Mouse (Mus musculus): ENCODE results near the gene Dscaml1. TPM values are rescaled to one million over a fixed set of nuclear protein-coding genes. Genes with fewer than 3 reads are reported as not detected.

Gene Dscaml1
- polyA plus RNA-seq, 1 experiment from 2014 or later, result 8.4 TPM

- Histone ChIP-seq H3K27ac (peak overlapping the region; percentile 86), H3K4me1 (replicated peaks) (peaks cover 71% of the 10 kb centered on the region), H3K36me3 (no peaks in the 10 kb centered on the region), H3K27me3 (no peaks in the 10 kb centered on the region), H3K9me3 (no peaks in the 10 kb centered on the region), H3K9ac (replicated peaks) (peak overlapping the region; percentile 48; the same call in 1 of the 2 replicates), H3K4me2 (replicated peaks) (no peak overlapping the region), H3K4me3 (replicated peaks) (no peak overlapping the region)
- ATAC-seq, result peak; percentile 78
- WGBS, result 17% methylated on average over 10 of the region's 10 CpGs
Measured at GRCm38 (mm10) chr9:45693424-45694237, 267.2 kb downstream of the Dscaml1 start.

DNA sequence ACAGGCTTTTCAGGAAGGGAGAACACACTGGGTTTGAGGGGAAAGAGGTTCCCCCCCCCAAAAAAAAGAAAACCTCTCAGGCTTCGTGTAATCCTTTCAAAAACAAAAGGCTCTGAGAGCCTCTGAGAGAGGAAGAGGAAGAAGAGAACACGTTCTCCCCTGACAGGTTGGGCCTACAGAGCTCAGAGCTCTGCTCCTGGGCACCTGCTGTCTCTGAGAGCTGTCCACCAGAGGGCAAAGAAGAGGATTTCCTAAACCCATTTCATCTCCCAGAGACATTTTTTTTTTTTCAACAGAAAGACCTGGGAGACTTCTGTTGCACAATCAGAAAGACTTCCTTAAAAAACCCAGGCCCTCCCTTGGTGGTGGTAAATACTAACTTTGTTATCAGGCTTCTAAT, 267.8 kb downstream of the Dscaml1 start:
- ATAC-seq, result no peak; the same call in 1 of the 2 replicates
- Histone ChIP-seq H3K9ac (replicated peaks) (peak overlapping the region; percentile 48; the same call in 1 of the 2 replicates), H3K27me3 (no peaks in the 10 kb centered on the region), H3K4me2 (replicated peaks) (no peak overlapping the region), H3K4me1 (replicated peaks) (peaks cover 74% of the 10 kb centered on the region), H3K4me3 (replicated peaks) (no peak overlapping the region), H3K9me3 (no peaks in the 10 kb centered on the region), H3K27ac (peak overlapping the region; percentile 86), H3K36me3 (no peaks in the 10 kb centered on the region)
- WGBS, result 12% methylated on average over 2 of the region's 2 CpGs

- Histone ChIP-seq H3K4me3 (replicated peaks) (no peak overlapping the region), H3K27me3 (no peaks in the 10 kb centered on the region), H3K27ac (peak overlapping the region; percentile 72), H3K9ac (replicated peaks) (no peak overlapping the region), H3K4me2 (replicated peaks) (no peak overlapping the region), H3K9me3 (no peaks in the 10 kb centered on the region), H3K36me3 (0 out of 2 replicates have a peak, but pooled peaks cover 3% of the 10 kb centered on the region), H3K4me1 (replicated peaks) (peaks cover 50% of the 10 kb centered on the region)
- 0 out of 2 replicates have a peak, but pooled peaks have one; percentile 37 for ATAC-seq
- WGBS, result 80% methylated on average over 10 of the region's 10 CpGs
Measured at GRCm38 (mm10) chr9:45699171-45699570, 272.7 kb downstream of the Dscaml1 start.

DNA sequence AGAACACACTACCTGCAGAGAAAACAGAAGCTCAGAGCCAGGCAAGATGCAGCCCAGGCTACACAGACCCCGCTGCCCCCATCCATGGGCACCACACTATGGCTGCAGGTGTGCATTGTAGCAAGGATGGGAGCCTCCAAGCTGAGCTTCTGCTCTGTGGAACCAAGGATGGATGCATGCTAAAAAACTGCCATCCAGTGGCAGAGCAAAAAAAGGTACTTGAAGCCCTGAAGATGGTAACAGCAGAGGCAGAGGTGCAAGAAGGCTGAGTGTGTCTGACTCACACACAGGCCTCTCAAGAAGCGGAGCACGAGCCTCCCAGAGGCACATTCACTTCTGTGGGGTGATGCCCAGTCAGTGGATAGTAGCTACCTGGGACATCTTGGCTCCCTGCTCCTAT, 276.8 kb downstream of the Dscaml1 start:
- Histone ChIP-seq H3K4me1 (replicated peaks) (peaks cover 38% of the 10 kb centered on the region), H3K27ac (no peak overlapping the region), H3K36me3 (0 out of 2 replicates have a peak, but pooled peaks cover 3% of the 10 kb centered on the region), H3K4me2 (replicated peaks) (no peak overlapping the region), H3K9me3 (no peaks in the 10 kb centered on the region), H3K9ac (replicated peaks) (no peak overlapping the region), H3K4me3 (replicated peaks) (no peak overlapping the region), H3K27me3 (no peaks in the 10 kb centered on the region)
- ATAC-seq, result no peak
- 95% methylated on average over 3 of the region's 3 CpGs for WGBS

DNA sequence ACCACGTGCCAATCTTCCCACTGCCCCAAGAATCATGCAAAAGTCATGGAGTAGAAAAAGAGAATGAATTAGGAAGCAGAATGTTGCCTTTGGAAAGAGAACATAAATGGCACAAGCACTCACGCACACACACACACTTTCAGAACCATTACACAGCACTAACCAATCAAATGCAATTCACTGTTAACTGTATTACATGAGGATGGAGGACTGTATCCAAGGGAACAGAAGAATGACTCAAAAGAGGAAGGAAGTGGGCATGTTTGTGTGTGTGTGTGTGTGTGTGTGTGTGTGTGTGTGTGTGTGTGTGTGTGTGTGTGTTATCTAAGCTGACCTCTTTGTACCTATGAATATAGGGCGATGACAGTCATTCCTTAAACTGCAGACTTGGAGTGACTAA, 278.0 kb downstream of the Dscaml1 start:
- Histone ChIP-seq H3K9me3 (no peaks in the 10 kb centered on the region), H3K4me3 (replicated peaks) (no peak overlapping the region), H3K27me3 (no peaks in the 10 kb centered on the region), H3K27ac (peak overlapping the region; percentile 59; the same call in 1 of the 2 replicates), H3K36me3 (0 out of 2 replicates have a peak, but pooled peaks cover 3% of the 10 kb centered on the region), H3K4me2 (replicated peaks) (no peak overlapping the region), H3K4me1 (replicated peaks) (peaks cover 27% of the 10 kb centered on the region), H3K9ac (replicated peaks) (no peak overlapping the region)
- ATAC-seq, result no peak
- 78% methylated on average over 3 of the region's 3 CpGs for whole genome bisulfite sequencing

- ATAC-seq, result no peak
- H3K4me2 ChIP-seq (replicated peaks), result no peak overlapping the region
- H3K4me1 ChIP-seq (replicated peaks), result peaks cover 14% of the 10 kb centered on the region; the same call in 1 of the 2 replicates
- no peak overlapping the region for H3K27ac ChIP-seq
- H3K9me3 ChIP-seq, result no peaks in the 10 kb centered on the region
- no peaks in the 10 kb centered on the region for H3K36me3 ChIP-seq
- H3K4me3 ChIP-seq (replicated peaks), result no peak overlapping the region
- 72% methylated on average over 11 of the region's 11 CpGs for WGBS
- no peak overlapping the region for H3K9ac ChIP-seq (replicated peaks)
- H3K27me3 ChIP-seq, result no peaks in the 10 kb centered on the region
Measured at GRCm38 (mm10) chr9:45710300-45710699, 283.9 kb downstream of the Dscaml1 start.

- Histone ChIP-seq H3K27ac (no peak overlapping the region), H3K36me3 (no peaks in the 10 kb centered on the region; the same call in 1 of the 2 replicates), H3K9me3 (no peaks in the 10 kb centered on the region), H3K4me1 (replicated peaks) (peaks cover 5% of the 10 kb centered on the region; the same call in 1 of the 2 replicates), H3K4me3 (replicated peaks) (no peak overlapping the region), H3K4me2 (replicated peaks) (no peak overlapping the region), H3K9ac (replicated peaks) (no peak overlapping the region), H3K27me3 (no peaks in the 10 kb centered on the region)
- ATAC-seq, result no peak
- 56% methylated on average over 3 of the region's 3 CpGs for whole genome bisulfite sequencing
Measured at GRCm38 (mm10) chr9:45715387-45715786, 289.0 kb downstream of the Dscaml1 start.

GRCm38 (mm10) chr9:45719997-45720396, 293.6 kb downstream of the Dscaml1 start:
- Histone ChIP-seq H3K27ac (no peak overlapping the region), H3K4me2 (replicated peaks) (no peak overlapping the region), H3K36me3 (peaks cover 15% of the 10 kb centered on the region), H3K4me1 (replicated peaks) (peaks cover 5% of the 10 kb centered on the region; the same call in 1 of the 2 replicates), H3K9ac (replicated peaks) (no peak overlapping the region), H3K27me3 (no peaks in the 10 kb centered on the region), H3K4me3 (replicated peaks) (no peak overlapping the region), H3K9me3 (no peaks in the 10 kb centered on the region)
- 72% methylated on average over 7 of the region's 7 CpGs for whole genome bisulfite sequencing
- no peak for ATAC-seq

DNA sequence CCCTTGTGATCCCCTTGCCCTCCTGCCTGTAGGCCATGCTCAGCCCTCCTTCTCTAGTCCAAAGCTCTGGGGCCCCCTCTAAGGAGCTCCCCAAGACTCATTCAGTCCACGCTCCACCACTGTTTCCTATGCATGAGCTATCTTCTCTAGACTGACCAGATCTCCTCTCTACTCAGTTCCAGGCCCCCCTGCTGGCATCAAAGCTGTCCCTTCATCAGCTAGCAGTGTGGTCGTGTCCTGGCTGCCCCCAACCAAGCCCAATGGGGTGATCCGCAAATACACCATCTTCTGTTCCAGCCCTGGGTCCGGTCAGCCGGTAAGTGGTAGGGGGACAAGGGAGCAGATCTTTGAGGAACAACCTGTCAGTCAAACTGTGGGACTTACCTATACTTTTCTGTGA, 305.4 kb downstream of the Dscaml1 start:
- Histone ChIP-seq H3K9me3 (no peaks in the 10 kb centered on the region), H3K4me3 (replicated peaks) (no peak overlapping the region), H3K9ac (replicated peaks) (no peak overlapping the region), H3K27ac (no peak overlapping the region), H3K27me3 (no peaks in the 10 kb centered on the region), H3K4me2 (replicated peaks) (no peak overlapping the region), H3K36me3 (no peaks in the 10 kb centered on the region), H3K4me1 (replicated peaks) (no peaks in the 10 kb centered on the region)
- 87% methylated on average over 5 of the region's 5 CpGs for WGBS
- no peak for ATAC-seq

DNA sequence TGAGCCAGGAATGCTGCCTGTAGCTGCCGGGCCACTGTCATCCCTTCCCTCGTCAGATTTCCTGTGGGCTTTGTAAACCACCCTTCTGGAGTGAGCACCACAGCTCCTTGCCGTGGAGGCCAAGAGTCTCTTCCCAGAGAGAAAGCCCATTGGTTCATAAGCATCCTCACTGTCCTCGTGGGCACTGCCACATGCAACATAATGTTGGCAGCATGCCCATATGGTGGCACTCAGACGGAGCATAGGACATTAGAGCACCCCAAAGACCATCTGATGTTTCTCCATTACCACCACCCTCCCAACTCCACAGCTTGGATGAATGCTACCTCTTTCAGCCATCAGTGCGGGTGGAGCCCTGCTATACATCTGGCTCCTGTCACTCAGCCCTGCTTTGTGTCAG, 306.8 kb downstream of the Dscaml1 start:
- no peak overlapping the region for H3K4me3 ChIP-seq (replicated peaks)
- no peak overlapping the region for H3K4me2 ChIP-seq (replicated peaks)
- no peak for ATAC-seq
- no peaks in the 10 kb centered on the region for H3K27me3 ChIP-seq
- H3K27ac ChIP-seq, result no peak overlapping the region
- 78% methylated on average over 6 of the region's 6 CpGs for WGBS
- no peak overlapping the region for H3K9ac ChIP-seq (replicated peaks)
- H3K4me1 ChIP-seq (replicated peaks), result peaks cover 4% of the 10 kb centered on the region
- no peaks in the 10 kb centered on the region for H3K36me3 ChIP-seq
- H3K9me3 ChIP-seq, result no peaks in the 10 kb centered on the region

GRCm38 (mm10) chr9:45739001-45739701, 312.7 kb downstream of the Dscaml1 start:
- peaks cover 27% of the 10 kb centered on the region for H3K4me1 ChIP-seq (replicated peaks)
- H3K36me3 ChIP-seq, result no peaks in the 10 kb centered on the region
- H3K4me3 ChIP-seq (replicated peaks), result no peak overlapping the region
- peak; percentile 75 for ATAC-seq
- H3K27ac ChIP-seq, result peak overlapping the region; percentile 87
- WGBS, result 52% methylated on average over 12 of the region's 12 CpGs
- 0 out of 2 replicates have a peak, but pooled peaks cover 11% of the 10 kb centered on the region for H3K27me3 ChIP-seq
- H3K4me2 ChIP-seq (replicated peaks), result 0 out of 2 replicates have a peak overlapping the region, but pooled peaks have one; percentile 5
- no peak overlapping the region for H3K9ac ChIP-seq (replicated peaks)
- no peaks in the 10 kb centered on the region for H3K9me3 ChIP-seq

Data from midbrain, embryonic 13.5 days (tissue).